Mouse (Mus musculus) testis, adult 2 months (tissue): Measurements from ENCODE around the gene Gse1.

ENCODE experiments used
- CTCF ChIP-seq: fragments of 200-500 bp; IDR thresholded peaks from 2 replicates; pipeline ENCODE4 v1.5.1; 2012; ENCODE audit warnings: low read depth, mild to moderate bottlenecking, inconsistent platforms, low read length, moderate library complexity; ENCODE audit not compliant: control insufficient read depth, insufficient read depth, insufficient replicate concordance
- POLR2A ChIP-seq: fragments of 200-500 bp; IDR thresholded peaks from 2 replicates; pipeline ENCODE4 v1.6.1; 2012; ENCODE audit warnings: low read depth, mild to moderate bottlenecking, inconsistent platforms, low read length, moderate library complexity; ENCODE audit not compliant: control insufficient read depth

- no peak for TF ChIP-seq POLR2A
- no peak for TF ChIP-seq CTCF
These were observed 401.8 kb downstream of the Gse1 start for GRCm38 (mm10) chr8:120630031-120630430.
